Mouse (Mus musculus) spleen, adult 18-20 months (tissue): ENCODE results near the gene Rfesd.

Experiments used
- DNase-seq, 2 experiments: peaks; one replicate each; pipeline ENCODE4 v3.0.0; 2022; ENCODE audit warnings: mixed read lengths in 2 of 2

The Rfesd gene

GRCm38 (mm10) chr13:76017974-76018843 is at the start of gene Rfesd:
Rfesd (minus strand) TSS chr13:76018719.
- DNase-seq, result peak; percentile 96 to 97

GRCm38 (mm10) chr13:76064363-76064945 is 45.9 kb upstream of the Rfesd start:
- no peak for DNase-seq

- no peak for DNase-seq
Measured at GRCm38 (mm10) chr13:76063548-76063947, 45.0 kb upstream of the Rfesd start.

- DNase-seq, result no peak
Measured at GRCm38 (mm10) chr13:76062569-76062968, 44.0 kb upstream of the Rfesd start.

- no peak for DNase-seq
Measured at GRCm38 (mm10) chr13:76062126-76062525, 43.6 kb upstream of the Rfesd start.

- no peak for DNase-seq
Measured at GRCm38 (mm10) chr13:76059591-76059990, 41.1 kb upstream of the Rfesd start.

GRCm38 (mm10) chr13:76057267-76058069 is 38.9 kb upstream of the Rfesd start:
- DNase-seq, result no peak

GRCm38 (mm10) chr13:76056896-76057266 is 38.4 kb upstream of the Rfesd start, which contains the start of gene Gpr150:
Gpr150 (minus strand) TSS chr13:76056996.
- DNase-seq, result no peak

GRCm38 (mm10) chr13:76056261-76056724 is 37.8 kb upstream of the Rfesd start:
- DNase-seq, result peak; percentile 54 to 74

- peak; percentile 14 to 37 for DNase-seq
Measured at GRCm38 (mm10) chr13:76055391-76056232, 37.1 kb upstream of the Rfesd start.

GRCm38 (mm10) chr13:76044971-76045370 is 26.5 kb upstream of the Rfesd start:
- DNase-seq, result no peak

- no peak for DNase-seq
Measured at GRCm38 (mm10) chr13:76042455-76042854, 23.9 kb upstream of the Rfesd start.

GRCm38 (mm10) chr13:76024588-76024987 is 6.1 kb upstream of the Rfesd start:
- no peak for DNase-seq

GRCm38 (mm10) chr13:76021782-76022181 is 3.3 kb upstream of the Rfesd start:
- DNase-seq, result no peak

GRCm38 (mm10) chr13:76018844-76019400 is 403 bp upstream of the Rfesd start:
- DNase-seq, result peak in 1 of 2 experiments; percentile 19

GRCm38 (mm10) chr13:76017465-76017864 is 1.1 kb downstream of the Rfesd start:
- no peak for DNase-seq

- no peak for DNase-seq
Measured at GRCm38 (mm10) chr13:76014511-76014910, 4.0 kb downstream of the Rfesd start.

GRCm38 (mm10) chr13:76003272-76003671 is 15.2 kb downstream of the Rfesd start:
- DNase-seq, result no peak

- no peak for DNase-seq
Measured at GRCm38 (mm10) chr13:75992169-75993028, 26.1 kb downstream of the Rfesd start.

- DNase-seq, result no peak
Measured at GRCm38 (mm10) chr13:75988096-75988495, 30.4 kb downstream of the Rfesd start.

GRCm38 (mm10) chr13:75981901-75982300 is 36.6 kb downstream of the Rfesd start:
- DNase-seq, result peak in 1 of 2 experiments; percentile 21
